Mouse (Mus musculus) layer of hippocampus, postnatal 25 days (tissue): ENCODE results near the gene Nutf2. TPM values are rescaled to one million over a fixed set of nuclear protein-coding genes. Genes with fewer than 3 reads are reported as not detected.
A peak's percentile ranks its signal among the peaks of the same experiment; 100 is the strongest.
"Not testable (repeated sequence)": the region's sequence is repeated elsewhere in the genome, so short reads cannot be mapped to it uniquely, and the experiment has no call there.

Source experiments
- DNase-seq, 2 experiments: peaks; one replicate each; pipeline ENCODE4 v3.0.0; 2022; ENCODE audit warnings: mixed read lengths in 2 of 2, low spot score in 1 of 2; ENCODE audit errors: extremely low spot score in 1 of 2
- total RNA-seq, 2 experiments: library from RNA; stranded (reverse); gene quantifications; 2 replicates each; pipeline ENCODE4 v1.2.3; 2021

Gene Nutf2
- 10 to 100 TPM; 27.6 to 34.9 TPM for total RNA-seq

- peak; percentile 76 to 85 for DNase-seq
Measured at GRCm38 (mm10) chr8:105860143-105860981, at the start of gene Nutf2. Gene Nutf2 (plus strand): TSS chr8:105860580.

- no peak for DNase-seq
Measured at GRCm38 (mm10) chr8:105811061-105811460, 49.3 kb upstream of the Nutf2 start.

GRCm38 (mm10) chr8:105811543-105811942 lies 48.8 kb upstream of the Nutf2 start:
- DNase-seq = no peak

GRCm38 (mm10) chr8:105812511-105812910 lies 47.9 kb upstream of the Nutf2 start:
- no peak for DNase-seq

GRCm38 (mm10) chr8:105813241-105813640 lies 47.1 kb upstream of the Nutf2 start:
- no peak for DNase-seq

- no peak for DNase-seq
Measured at GRCm38 (mm10) chr8:105819659-105820058, 40.7 kb upstream of the Nutf2 start.

GRCm38 (mm10) chr8:105820925-105821324 lies 39.5 kb upstream of the Nutf2 start:
- no peak for DNase-seq

GRCm38 (mm10) chr8:105825506-105825905 lies 34.9 kb upstream of the Nutf2 start:
- DNase-seq = no peak

- DNase-seq = no peak
Measured at GRCm38 (mm10) chr8:105826379-105826778, 34.0 kb upstream of the Nutf2 start.

- DNase-seq = peak; percentile 87 to 92
Measured at GRCm38 (mm10) chr8:105826861-105827848, 33.2 kb upstream of the Nutf2 start, which contains the start of the genes Ranbp10 and Tsnaxip1. Gene Ranbp10 (minus strand): TSS chr8:105827350. Gene Tsnaxip1 (plus strand): TSS chr8:105827731.

GRCm38 (mm10) chr8:105833740-105834139 lies 26.6 kb upstream of the Nutf2 start:
- not testable (repeated sequence) for DNase-seq

- peak in 1 of 2 experiments; percentile 67 for DNase-seq
Measured at GRCm38 (mm10) chr8:105835318-105835717, 25.1 kb upstream of the Nutf2 start.

GRCm38 (mm10) chr8:105836991-105837390 lies 23.4 kb upstream of the Nutf2 start:
- DNase-seq = no peak

- DNase-seq = no peak
Measured at GRCm38 (mm10) chr8:105839209-105839608, 21.2 kb upstream of the Nutf2 start.

GRCm38 (mm10) chr8:105846678-105847077 lies 13.7 kb upstream of the Nutf2 start:
- no peak for DNase-seq

- no peak for DNase-seq
Measured at GRCm38 (mm10) chr8:105850014-105850413, 10.4 kb upstream of the Nutf2 start.

- DNase-seq = no peak
Measured at GRCm38 (mm10) chr8:105850611-105851010, 9.8 kb upstream of the Nutf2 start.

- peak; percentile 71 to 81 for DNase-seq
Measured at GRCm38 (mm10) chr8:105851651-105852143, 8.7 kb upstream of the Nutf2 start.

GRCm38 (mm10) chr8:105852146-105852729 lies 8.1 kb upstream of the Nutf2 start:
- DNase-seq = no peak

GRCm38 (mm10) chr8:105853178-105853577 lies 7.2 kb upstream of the Nutf2 start, which contains the start of gene Cenpt:
Gene Cenpt (minus strand): TSS chr8:105853278.
- no peak for DNase-seq
